Mouse (Mus musculus) granulocyte monocyte progenitor cell, adult 5-6 weeks (primary cell): Measurements from ENCODE around the gene Dpysl5. TPM values are rescaled to one million over a fixed set of nuclear protein-coding genes. Genes with fewer than 3 reads are reported as not detected.
"Not testable (repeated sequence)": the region's sequence is repeated elsewhere in the genome, so short reads cannot be mapped to it uniquely, and the experiment has no call there.

Source experiments
- ATAC-seq: replicated peaks from 2 replicates; pipeline ENCODE4 v1.8.0; 2016; ENCODE audit warnings: mild to moderate bottlenecking, moderate TSS enrichment, inconsistent platforms; ENCODE audit not compliant: poor library complexity, severe bottlenecking
- total RNA-seq, 2 experiments: library from RNA; stranded (forward) in 1 of 2; stranded (reverse) in 1 of 2; fragments of 200-712, 200-1000 nt in 1 of 2; fragments of >200 nt in 1 of 2; fragmentation: Nextera tagmentation in 1 of 2; gene quantifications; 2 replicates each; pipeline ENCODE4 v1.2.3; 2014 to 2017

Gene Dpysl5
- total RNA-seq, 2 experiments from 2014 or later: not detected

DNA sequence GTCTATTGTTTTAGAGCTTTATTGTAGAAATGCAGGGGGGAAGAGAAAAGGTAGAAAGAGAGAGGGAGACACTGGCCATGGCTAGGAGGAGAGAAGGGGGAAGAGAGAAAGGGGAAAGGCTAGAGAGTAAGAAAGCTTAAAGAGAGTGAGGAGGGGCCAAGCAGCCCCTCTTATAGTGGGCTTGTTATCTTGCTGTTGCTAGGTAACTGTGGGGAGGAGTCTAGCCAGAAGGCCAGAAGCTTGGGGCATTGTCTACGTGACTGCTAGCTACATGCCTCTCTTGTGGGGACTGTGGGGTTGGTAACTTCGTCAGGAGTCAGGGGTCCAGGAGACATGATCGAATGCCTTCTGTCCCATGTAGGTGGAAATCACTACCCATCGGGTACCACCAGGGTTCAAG is 10.0 kb upstream of the Dpysl5 start:
- not testable (repeated sequence) for ATAC-seq

DNA sequence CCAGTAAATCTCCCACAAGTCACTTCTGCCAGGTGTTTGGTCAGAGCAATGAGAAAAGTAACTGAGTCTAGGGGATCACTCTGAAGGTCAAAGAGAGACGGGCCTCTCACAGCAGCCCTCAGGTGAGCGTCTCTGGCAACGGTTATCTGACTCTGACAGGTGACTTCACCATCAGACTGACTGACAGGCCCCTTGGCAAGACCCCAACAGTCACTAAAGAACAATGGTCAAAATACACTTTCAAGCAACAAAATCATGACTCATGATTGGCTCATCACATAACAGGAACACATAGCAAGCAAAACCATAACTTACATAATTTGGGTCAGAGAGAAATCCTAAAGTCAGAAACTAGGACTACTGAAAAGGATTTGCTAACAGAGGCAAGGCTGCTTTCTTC is 9.5 kb upstream of the Dpysl5 start:
- no peak for ATAC-seq

DNA sequence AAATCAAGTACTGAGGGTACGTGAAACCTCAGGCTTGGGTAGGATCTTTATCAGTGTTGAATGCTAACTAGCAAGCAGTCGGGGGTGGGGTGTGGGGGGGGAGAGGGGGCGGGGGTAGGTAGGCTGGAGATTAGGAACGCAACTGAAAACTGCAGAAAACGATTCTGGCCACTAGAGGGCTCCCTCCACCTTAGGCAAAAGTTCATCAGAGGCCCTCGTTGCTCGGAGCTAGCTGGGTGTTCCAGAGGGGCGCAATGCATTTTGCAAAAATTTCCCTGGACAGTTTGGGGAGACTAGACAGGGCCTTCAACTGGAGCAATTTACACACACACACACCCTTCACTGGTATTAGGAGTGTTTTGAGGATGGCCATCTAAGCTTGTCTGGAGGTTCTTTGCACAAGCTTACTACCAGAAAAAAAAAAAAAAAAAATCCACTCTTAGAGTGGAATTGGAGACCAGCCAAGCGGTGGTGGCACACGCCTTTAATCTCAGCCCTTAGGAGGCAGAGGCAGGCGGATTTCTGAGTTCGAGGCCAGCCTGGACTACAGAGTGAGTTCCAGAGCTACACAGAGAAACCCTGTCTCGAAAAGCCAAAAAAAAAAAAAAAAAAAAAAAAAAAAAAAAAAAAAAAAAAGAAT is 1.5 kb upstream of the Dpysl5 start:
- ATAC-seq: peak; percentile 52

DNA sequence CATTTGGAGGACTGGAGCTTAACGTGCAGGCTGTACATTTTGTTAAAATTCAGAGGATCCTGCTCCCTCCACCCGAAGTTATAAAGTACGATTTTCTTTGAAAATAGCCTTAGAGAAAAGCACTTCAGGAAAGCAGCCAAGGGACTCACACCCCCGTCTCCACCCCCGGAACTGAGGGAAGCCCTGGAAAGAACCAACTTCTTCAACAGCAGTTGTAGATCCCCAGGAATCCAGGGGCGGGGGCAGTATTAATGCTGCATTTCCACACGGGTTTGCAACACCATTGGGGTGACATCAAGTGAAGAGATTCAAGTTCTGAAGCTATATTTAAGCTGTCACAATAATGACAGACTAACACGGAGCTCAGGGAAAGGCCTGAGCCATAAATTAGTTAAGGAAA is 878 bp upstream of the Dpysl5 start:
- no peak for ATAC-seq

DNA sequence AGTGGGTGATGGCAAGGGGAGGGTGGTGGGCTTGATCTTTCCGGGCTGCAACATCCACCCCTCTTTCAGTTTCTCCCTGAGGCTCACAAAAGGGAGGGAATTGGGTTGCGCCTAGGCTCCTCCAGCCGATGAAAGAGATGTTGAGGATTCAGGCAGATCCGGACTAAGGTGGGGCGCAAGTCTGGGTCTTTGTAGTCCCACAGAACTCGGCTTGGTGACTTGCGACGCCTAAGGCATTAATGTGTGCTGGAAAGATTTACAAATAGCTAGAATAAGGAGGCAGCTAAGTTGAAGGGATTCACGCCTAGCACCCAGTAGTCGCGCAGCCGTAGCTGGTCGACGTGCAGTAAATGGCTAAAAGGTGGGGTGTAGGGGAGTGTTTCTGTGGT is 632 bp downstream of the Dpysl5 start:
- ATAC-seq: no peak

DNA sequence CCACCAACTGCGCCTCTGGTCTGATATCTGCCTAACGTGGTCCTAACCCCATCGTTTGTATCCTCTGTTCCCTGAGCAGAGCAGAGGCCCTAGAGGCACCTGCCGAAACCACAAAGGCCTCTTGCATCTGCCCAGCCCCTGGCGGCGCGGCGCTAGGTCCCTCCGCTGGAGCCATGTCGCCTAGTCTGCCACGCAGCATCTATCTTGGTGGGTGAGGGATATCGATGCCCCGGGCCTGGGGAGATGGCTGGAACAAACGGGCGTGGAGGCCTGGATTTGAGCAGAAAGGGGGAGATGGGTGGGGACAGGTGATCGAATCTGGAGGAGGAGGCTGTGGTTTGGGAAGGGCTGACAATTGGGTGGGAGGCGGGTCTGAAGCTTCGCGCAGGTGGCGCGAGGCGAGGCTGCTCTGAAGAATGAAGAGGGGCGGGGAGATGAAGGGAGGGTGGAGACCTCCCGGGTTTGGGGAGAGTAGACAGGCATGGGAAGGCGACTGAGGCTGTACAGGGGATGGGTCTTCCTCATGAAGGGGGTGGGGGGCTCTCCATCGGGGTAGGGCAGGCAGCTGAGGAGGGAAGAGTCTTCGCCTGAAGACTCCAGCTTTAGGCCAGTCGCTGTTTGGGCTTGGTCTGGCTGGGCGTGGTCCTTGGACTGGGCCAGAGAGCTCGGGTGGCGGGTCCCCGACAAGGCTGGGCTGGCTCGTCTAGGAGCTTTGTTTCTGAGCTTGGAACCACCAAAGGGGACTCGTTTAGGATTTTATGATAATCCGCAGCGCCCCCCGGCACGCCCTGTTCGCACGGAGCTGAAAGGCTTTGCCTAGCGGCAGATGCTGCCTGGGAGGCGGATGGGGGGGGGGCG is 1.3 kb downstream of the Dpysl5 start:
- ATAC-seq: no peak

DNA sequence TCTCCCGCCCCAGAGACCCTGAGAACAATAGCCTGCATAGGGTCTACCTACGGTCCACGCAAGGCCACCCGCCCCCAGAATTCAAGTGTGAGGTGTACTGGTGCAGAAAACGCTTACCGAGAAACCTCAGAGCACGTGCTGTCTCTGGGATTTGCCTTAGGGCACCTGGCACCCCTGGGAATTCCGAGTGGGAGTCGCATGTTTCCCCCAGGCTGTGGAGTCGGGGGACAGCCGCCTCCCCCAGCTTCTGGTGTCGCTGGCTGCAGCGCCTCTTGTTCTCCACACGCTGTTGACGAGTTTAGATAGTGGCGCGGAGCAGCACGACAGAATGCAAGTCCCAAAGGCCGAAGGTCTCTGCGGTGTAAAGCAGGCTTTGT is 1.9 kb downstream of the Dpysl5 start:
- no peak for ATAC-seq

DNA sequence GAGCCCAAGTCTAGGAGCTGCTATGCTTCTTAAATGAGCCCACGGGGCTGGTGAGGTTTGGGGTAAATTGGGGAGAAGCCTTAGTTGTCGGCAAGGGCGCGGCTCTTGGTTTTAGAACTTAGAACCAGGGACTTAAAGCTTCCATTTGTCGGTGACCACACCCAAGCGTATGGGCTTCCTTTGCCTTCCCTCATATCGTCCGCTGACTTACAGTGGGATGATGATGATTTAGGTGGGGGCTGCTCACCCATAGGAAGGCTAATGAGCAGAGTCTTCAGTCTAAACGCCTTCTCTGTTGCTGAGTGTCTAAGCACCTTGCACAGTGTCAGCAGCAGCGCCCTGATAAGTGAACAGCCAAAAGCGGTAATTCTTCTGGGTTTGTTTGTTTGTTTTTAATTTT is 2.3 kb downstream of the Dpysl5 start:
- no peak for ATAC-seq

DNA sequence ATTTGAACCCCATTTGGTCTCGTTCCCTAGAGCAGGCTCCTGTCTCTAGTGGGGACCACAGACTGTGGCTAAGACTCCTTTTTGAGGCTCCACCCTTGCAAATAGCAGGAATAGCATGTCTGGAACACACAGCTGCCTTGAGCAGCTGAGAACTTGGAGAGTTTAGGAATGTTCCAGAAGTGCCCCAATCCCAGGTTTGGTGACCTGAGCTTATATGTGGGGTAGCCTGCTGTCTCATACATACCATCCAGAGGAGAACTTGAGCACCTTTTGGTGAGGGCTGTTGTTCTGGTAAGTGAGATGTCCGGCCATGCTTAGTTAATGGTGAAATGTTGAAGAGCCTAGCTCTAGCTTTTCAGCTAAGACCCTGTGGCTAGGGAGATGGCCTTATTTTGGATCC is 4.9 kb downstream of the Dpysl5 start:
- no peak for ATAC-seq

DNA sequence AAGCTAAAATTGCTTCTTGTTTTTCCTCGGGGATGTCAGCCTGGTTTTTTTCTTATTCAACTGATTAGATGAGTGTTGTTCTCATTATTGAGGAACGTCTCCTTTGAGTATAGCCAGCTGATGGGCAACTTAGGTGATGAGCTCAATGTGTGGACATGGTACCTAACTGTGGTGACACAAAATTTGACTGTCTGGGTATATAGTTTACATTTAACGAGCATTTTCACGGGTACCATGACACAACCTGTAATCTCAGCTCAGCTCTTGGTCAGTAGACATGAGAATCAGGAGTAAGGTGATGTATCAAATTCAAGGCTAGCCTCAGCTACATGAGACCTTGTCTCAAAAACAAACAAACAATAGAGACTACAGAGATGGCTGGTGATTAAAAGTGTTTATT is 6.1 kb downstream of the Dpysl5 start:
- ATAC-seq: no peak

DNA sequence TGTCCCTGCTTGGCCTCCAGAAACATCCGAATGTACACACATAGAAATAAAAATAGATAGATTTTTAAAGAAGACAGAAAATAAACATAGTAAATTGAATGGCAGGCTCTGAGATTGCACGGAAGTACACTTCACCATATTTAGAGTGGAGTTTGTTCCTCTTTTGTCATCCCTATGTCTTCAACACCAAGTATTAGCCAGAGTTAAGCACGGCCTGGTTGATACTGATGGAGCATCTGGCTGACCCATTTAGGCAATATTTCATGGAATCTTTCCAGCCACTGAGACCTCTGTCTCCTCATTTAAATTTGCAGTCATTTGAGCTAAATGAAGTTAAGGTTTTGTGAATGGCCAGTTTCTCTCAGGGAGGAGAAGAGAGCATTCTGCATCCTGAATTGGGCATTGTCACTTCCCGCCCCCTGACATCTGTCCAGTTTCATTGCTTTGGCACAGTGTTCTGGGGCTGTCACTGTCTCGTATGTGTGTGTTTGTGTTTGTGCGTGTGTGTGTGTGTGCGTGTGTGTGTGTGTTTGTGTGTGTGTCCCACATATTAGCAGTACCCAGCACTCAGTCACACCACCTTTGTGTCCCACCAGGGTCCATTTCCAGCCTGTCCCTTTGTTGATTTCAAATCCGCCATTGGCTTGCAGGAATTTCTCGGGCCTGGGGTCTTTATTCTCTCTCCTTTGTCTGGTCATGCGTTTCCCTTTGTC is 6.8 kb downstream of the Dpysl5 start:
- ATAC-seq: no peak

DNA sequence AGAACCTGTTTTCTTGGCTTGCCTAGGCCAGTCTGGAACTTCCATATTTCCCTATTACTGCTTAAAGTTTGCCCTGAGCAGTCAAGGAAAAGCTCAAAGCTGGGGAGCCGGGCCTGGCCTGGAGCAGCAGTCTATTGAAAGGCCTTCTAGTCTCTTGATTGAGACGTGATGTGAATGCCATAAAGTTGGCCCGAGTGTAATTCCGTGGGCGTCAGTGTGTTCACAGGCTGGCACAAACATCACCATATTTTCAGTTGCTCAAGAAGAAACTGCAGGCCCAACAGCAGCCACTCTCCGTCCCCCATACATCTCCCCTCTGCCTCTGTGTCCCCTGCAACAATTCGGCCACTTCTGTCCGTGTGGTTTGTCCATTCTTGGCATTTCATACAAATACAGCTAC is 10.6 kb downstream of the Dpysl5 start:
- ATAC-seq: no peak

DNA sequence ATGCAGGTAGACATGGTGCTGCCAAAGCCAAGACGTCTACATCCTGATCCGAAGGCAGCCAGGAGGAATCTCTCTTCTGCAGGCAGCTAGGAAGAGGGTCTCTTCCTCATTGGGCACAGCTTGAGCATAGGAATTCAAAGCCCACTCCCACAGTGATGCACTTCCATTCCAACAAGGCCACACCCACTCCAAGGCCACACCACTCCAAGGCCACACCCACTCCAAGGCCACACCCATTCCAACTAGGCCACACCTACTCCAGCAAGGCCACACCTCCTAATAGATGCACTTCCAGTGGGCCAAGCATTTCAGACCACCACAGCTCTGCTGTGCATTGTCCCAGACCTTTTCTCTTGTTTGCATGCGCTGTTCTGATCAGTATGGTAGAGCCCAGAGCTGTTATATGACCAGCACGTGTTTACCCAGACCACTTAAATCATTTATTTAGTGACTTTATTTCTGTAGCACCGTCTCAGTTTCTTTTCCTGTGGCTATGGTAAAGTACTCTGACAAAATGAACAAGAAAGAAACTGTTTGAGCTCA is 14.9 kb downstream of the Dpysl5 start:
- no peak for ATAC-seq

DNA sequence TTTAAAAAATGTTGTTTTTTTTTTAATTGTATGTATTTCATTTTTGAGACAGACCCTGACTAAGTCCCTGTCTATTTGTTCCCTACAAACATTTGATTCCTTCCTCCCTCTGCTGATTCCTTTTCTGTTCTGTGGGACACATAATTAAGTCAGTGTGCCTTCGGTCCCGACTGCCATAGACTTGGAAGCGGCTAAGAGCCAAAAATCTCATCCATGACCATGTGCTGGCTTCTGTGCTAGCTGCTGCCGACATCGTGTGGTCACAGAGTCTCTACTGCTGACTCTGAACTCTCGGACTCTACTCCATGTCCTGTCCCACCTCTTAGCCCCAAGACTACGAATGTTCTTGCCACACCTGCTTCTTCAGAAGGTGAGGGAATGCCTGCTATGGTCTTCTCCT is 21.1 kb downstream of the Dpysl5 start:
- no peak for ATAC-seq

DNA sequence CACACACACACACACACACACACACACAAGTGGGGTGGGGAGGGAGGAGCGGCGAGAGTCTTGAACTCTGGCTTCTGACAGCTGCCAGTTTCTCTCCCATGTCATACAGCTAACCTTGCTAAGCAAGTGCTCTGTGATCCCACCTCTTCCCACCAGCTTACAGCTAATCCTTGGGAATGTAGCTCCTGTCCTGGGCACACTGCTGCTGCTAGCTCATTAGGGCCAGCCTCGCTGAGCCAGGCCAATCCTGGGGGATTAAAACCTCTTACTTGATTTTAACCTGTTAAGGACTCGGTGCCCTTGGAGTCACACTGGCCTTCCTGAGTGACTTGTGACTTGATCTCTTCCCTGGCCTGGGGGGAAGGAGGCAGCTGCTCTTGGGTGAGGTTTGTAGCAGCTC is 23.3 kb downstream of the Dpysl5 start:
- no peak for ATAC-seq

DNA sequence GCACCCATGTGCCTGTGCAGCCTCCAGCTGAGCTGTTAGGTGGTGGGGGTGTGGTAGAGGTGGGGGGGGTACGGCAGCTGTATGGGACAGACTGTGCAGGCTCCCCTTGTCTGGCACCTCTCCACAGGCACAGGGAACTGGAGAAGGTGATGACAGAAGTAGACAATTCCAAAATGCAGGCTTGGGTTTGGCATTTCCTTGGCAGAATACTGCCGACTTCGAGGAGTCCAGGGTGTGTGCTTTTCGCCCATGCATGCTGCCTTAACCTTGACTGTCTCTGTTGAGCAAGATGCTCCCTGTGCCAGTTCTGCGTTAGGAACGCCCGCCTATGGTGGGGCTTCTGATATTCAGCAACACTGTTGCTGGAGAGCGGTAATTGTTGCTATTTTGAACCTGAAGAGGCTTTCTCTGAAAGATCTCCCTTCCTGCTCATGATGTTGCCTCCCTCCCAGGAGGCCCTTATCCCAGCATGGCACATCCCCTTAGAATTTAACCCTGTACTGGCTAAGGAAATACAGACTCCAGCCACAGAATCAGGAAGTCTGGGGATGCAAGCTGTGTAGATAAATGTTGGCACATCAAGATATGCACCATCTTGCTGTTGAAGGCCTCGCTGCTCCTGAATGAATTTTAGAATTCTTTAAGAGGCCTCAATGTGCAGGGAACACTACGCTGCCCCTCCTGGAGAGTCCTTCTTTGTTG is 26.9 kb downstream of the Dpysl5 start:
- ATAC-seq: no peak

DNA sequence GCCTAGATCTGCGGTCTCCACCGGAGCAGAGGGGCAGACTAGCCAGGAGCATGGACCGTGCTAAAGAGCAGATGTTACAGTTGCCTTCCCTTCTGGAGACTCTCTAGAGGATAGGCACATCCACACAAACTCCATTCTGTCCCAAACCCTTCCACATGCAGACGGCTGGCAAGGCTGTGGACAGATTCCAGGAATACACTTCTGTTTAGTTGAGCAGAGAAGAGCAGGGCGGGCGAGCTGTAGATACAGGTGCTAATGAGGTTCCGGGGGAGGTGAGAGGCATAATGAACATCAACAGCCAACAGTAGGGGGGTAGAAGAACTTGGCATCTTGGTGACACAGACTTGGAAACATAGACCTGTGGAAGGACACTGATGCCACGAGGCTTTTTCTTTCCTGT is 28.2 kb downstream of the Dpysl5 start:
- no peak for ATAC-seq

DNA sequence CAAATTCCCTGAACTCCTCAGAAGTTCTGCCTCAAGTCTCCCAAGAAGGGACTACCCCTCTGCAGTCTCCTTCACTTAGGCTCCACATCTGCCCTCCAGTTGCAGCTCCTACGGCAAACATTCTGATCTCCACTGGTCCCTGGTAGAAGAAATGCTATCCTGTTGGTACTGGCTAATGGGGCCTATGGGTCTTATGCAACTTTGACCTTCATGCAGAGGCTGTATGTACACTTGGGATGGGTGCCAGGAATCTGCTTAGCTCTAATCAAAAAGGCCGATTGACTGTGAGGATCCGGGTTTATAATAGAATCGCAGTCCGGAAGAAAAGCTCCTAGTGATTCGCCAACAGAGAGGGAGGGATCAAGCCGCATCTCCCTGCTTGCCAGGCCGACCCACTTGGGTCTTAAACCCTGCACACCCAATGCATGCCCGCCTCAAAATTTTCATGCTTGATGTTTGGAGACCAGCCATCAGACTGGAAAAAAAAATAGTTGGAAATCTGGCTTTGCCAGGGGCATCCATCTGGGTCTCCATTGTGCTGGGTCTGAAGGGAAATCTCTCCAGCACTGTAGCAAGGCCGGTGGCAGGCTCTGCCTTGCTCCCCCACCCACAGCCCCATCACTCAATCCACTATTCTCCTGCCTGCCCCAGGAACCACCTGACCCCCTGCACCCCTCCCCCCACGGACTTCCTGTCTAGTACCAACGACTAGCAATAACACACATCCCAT is 38.4 kb downstream of the Dpysl5 start:
- no peak for ATAC-seq

DNA sequence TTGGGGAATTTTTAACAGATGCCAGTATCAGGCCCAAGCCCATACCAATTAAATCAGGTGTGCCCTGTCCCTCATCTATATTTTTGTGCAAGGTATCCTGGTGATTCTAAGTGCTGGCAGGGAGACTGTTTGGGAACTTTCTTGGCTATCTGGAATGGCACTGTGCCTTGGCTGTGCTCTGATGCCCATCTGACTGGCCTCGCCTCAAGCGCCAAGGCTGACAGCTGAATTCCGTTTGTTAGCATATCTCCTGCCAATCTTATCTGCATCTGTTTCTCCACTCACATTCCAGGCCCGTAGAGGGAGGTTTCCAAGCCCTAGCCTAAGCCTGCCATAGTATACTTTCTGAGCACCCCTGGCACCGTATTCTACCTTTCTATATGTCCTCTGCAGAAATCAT is 39.7 kb downstream of the Dpysl5 start:
- no peak for ATAC-seq

DNA sequence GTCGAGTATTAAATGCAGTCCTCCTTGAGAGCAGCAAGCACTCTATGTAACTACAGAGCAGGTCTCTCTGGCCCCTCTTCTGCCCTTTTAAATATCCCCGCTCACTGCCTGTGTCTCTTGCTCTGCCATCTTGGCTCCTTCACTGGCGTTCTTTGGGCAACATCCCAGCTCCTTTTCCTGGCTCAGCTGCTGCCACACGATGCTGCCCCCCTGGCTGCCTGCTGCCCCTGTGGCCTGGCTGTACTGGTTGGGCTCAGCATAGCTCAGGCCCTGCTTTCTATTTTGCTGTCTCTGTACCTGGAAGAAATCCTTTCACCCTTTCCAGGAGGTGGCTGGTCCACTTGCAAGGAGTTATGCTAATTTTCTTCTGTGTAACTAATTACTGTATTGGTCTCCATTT is 41.8 kb downstream of the Dpysl5 start:
- no peak for ATAC-seq
